Mouse (Mus musculus): ENCODE measurements around the gene Naa25. TPM values are rescaled to one million over a fixed set of nuclear protein-coding genes. Genes with fewer than 3 reads are reported as not detected.

The Naa25 gene
- polyA plus RNA-seq, 1 experiment from 2014 or later: 35.5 TPM

GRCm38 (mm10) chr5:121444870-121445269 lies 47.1 kb downstream of the Naa25 start:
- H3K9ac ChIP-seq (ENCODE audit: low read length): no peak overlapping the region
- ATAC-seq (replicated peaks; ENCODE audit: extremely low read depth, insufficient read depth, low FRiP score): no peak
- H3K36me3 ChIP-seq (ENCODE audit: control insufficient read depth, insufficient read depth): peaks cover 50% of the 10 kb centered on the region
- no peaks in the 10 kb centered on the region for H3K4me1 ChIP-seq (ENCODE audit: control insufficient read depth, insufficient read depth, low read length)
- H3K9me3 ChIP-seq (replicated peaks; ENCODE audit: control insufficient read depth, low read length): no peaks in the 10 kb centered on the region
- no peaks in the 10 kb centered on the region for H3K27me3 ChIP-seq (ENCODE audit: control insufficient read depth, insufficient read depth, low read length)
- H3K4me2 ChIP-seq (ENCODE audit: low read depth, low read length): no peak overlapping the region
- 81% methylated on average over 5 of the region's 5 CpGs for WGBS
- no peak overlapping the region for H3K4me3 ChIP-seq (ENCODE audit: low read length)
- no peak overlapping the region for H3K27ac ChIP-seq (ENCODE audit: low read length)

GRCm38 (mm10) chr5:121448450-121448849 lies 50.7 kb downstream of the Naa25 start:
- H3K4me3 ChIP-seq (ENCODE audit: low read length): no peak overlapping the region
- no peaks in the 10 kb centered on the region for H3K9me3 ChIP-seq (replicated peaks; ENCODE audit: control insufficient read depth, low read length)
- WGBS: 96% methylated on average over 3 of the region's 3 CpGs
- no peak overlapping the region for H3K9ac ChIP-seq (ENCODE audit: low read length)
- no peak overlapping the region for H3K4me2 ChIP-seq (ENCODE audit: low read depth, low read length)
- no peaks in the 10 kb centered on the region for H3K27me3 ChIP-seq (ENCODE audit: control insufficient read depth, insufficient read depth, low read length)
- peaks cover 35% of the 10 kb centered on the region for H3K36me3 ChIP-seq (ENCODE audit: control insufficient read depth, insufficient read depth)
- H3K4me1 ChIP-seq (ENCODE audit: control insufficient read depth, insufficient read depth, low read length): peaks cover 10% of the 10 kb centered on the region
- ATAC-seq (replicated peaks; ENCODE audit: extremely low read depth, insufficient read depth, low FRiP score): no peak
- no peak overlapping the region for H3K27ac ChIP-seq (ENCODE audit: low read length)

DNA sequence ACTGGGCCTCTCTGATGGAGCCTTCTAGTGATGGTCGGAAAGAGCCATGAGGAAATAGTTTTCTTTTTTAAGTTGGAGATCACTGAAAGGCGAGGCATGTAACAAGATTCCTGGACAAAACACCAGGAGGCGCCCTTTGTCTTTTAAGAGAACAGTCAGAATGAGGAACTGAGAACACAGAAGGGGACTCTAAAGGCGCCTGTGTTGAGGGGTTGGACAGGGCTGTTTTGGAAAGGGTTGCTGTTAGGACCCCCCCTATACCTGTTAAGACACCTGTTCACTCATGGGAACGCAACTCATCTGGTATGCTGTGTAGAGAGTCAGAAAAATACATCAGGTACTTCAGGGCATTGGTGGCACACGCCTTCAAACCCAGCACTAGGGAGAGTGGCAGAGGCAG lies 52.2 kb downstream of the Naa25 start:
- Histone ChIP-seq H3K4me3 (ENCODE audit: low read length) (no peak overlapping the region), H3K36me3 (ENCODE audit: control insufficient read depth, insufficient read depth) (peaks cover 24% of the 10 kb centered on the region), H3K9me3 (replicated peaks; ENCODE audit: control insufficient read depth, low read length) (no peaks in the 10 kb centered on the region), H3K27ac (ENCODE audit: low read length) (no peak overlapping the region), H3K4me2 (ENCODE audit: low read depth, low read length) (no peak overlapping the region), H3K9ac (ENCODE audit: low read length) (no peak overlapping the region), H3K27me3 (ENCODE audit: control insufficient read depth, insufficient read depth, low read length) (no peaks in the 10 kb centered on the region), H3K4me1 (ENCODE audit: control insufficient read depth, insufficient read depth, low read length) (peaks cover 24% of the 10 kb centered on the region)
- WGBS: 69% methylated on average over 6 of the region's 6 CpGs
- no peak for ATAC-seq (replicated peaks; ENCODE audit: extremely low read depth, insufficient read depth, low FRiP score)

GRCm38 (mm10) chr5:121450476-121450875 lies 52.7 kb downstream of the Naa25 start:
- Histone ChIP-seq H3K27ac (ENCODE audit: low read length) (no peak overlapping the region), H3K27me3 (ENCODE audit: control insufficient read depth, insufficient read depth, low read length) (no peaks in the 10 kb centered on the region), H3K4me1 (ENCODE audit: control insufficient read depth, insufficient read depth, low read length) (peaks cover 24% of the 10 kb centered on the region), H3K9ac (ENCODE audit: low read length) (no peak overlapping the region), H3K4me3 (ENCODE audit: low read length) (no peak overlapping the region), H3K9me3 (replicated peaks; ENCODE audit: control insufficient read depth, low read length) (no peaks in the 10 kb centered on the region), H3K4me2 (ENCODE audit: low read depth, low read length) (no peak overlapping the region), H3K36me3 (ENCODE audit: control insufficient read depth, insufficient read depth) (peaks cover 19% of the 10 kb centered on the region)
- WGBS: 83% methylated on average over 9 of the region's 9 CpGs
- ATAC-seq (replicated peaks; ENCODE audit: extremely low read depth, insufficient read depth, low FRiP score): no peak

- H3K4me1 ChIP-seq (ENCODE audit: control insufficient read depth, insufficient read depth, low read length): peaks cover 29% of the 10 kb centered on the region
- H3K27me3 ChIP-seq (ENCODE audit: control insufficient read depth, insufficient read depth, low read length): no peaks in the 10 kb centered on the region
- H3K9me3 ChIP-seq (replicated peaks; ENCODE audit: control insufficient read depth, low read length): no peaks in the 10 kb centered on the region
- no peak for ATAC-seq (replicated peaks; ENCODE audit: extremely low read depth, insufficient read depth, low FRiP score)
- 14% methylated on average over 8 of the region's 8 CpGs for WGBS
- no peak overlapping the region; the same call in 1 of the 2 replicates for H3K27ac ChIP-seq (ENCODE audit: low read length)
- H3K36me3 ChIP-seq (ENCODE audit: control insufficient read depth, insufficient read depth): peaks cover 17% of the 10 kb centered on the region
- peak overlapping the region; percentile 68 for H3K4me3 ChIP-seq (ENCODE audit: low read length)
- peak overlapping the region; percentile 74 for H3K4me2 ChIP-seq (ENCODE audit: low read depth, low read length)
- H3K9ac ChIP-seq (ENCODE audit: low read length): peak overlapping the region; percentile 84
These were observed 53.5 kb downstream of the Naa25 start for GRCm38 (mm10) chr5:121451203-121451602.

- Histone ChIP-seq H3K9me3 (replicated peaks; ENCODE audit: control insufficient read depth, low read length) (no peaks in the 10 kb centered on the region), H3K4me3 (ENCODE audit: low read length) (peak within 1 kb of the TSS; percentile 68), H3K27ac (ENCODE audit: low read length) (peak within 1 kb of the TSS; percentile 98), H3K4me1 (ENCODE audit: control insufficient read depth, insufficient read depth, low read length) (peaks cover 29% of the 10 kb centered on the region), H3K27me3 (ENCODE audit: control insufficient read depth, insufficient read depth, low read length) (no peaks in the 10 kb centered on the region), H3K4me2 (ENCODE audit: low read depth, low read length) (peak within 1 kb of the TSS; percentile 74), H3K36me3 (ENCODE audit: control insufficient read depth, insufficient read depth) (peaks cover 14% of the 10 kb centered on the region), H3K9ac (ENCODE audit: low read length) (peak within 1 kb of the TSS; percentile 96)
- no peak for ATAC-seq (replicated peaks; ENCODE audit: extremely low read depth, insufficient read depth, low FRiP score)
- WGBS: under 1% methylated on average over 17 of the region's 17 CpGs
These were observed 53.9 kb downstream of the Naa25 start, which contains the start of gene Tmem116 for GRCm38 (mm10) chr5:121451644-121452025. TSS of gene Tmem116 (plus strand) at chr5:121451893.

GRCm38 (mm10) chr5:121452026-121452869 lies 54.5 kb downstream of the Naa25 start, which contains the start of gene Erp29:
TSS of gene Erp29 (minus strand) at chr5:121452506.
- H3K27me3 ChIP-seq (ENCODE audit: control insufficient read depth, insufficient read depth, low read length): no peaks in the 10 kb centered on the region
- peak within 1 kb of the TSS; percentile 68 for H3K4me3 ChIP-seq (ENCODE audit: low read length)
- peak within 1 kb of the TSS; percentile 96 for H3K9ac ChIP-seq (ENCODE audit: low read length)
- H3K36me3 ChIP-seq (ENCODE audit: control insufficient read depth, insufficient read depth): peaks cover 10% of the 10 kb centered on the region
- no peaks in the 10 kb centered on the region for H3K9me3 ChIP-seq (replicated peaks; ENCODE audit: control insufficient read depth, low read length)
- under 1% methylated on average over 88 of the region's 97 CpGs for WGBS
- H3K4me2 ChIP-seq (ENCODE audit: low read depth, low read length): peak within 1 kb of the TSS; percentile 74
- H3K4me1 ChIP-seq (ENCODE audit: control insufficient read depth, insufficient read depth, low read length): peaks cover 29% of the 10 kb centered on the region
- ATAC-seq (replicated peaks; ENCODE audit: extremely low read depth, insufficient read depth, low FRiP score): peak; percentile 94
- peak within 1 kb of the TSS; percentile 98 for H3K27ac ChIP-seq (ENCODE audit: low read length)

DNA sequence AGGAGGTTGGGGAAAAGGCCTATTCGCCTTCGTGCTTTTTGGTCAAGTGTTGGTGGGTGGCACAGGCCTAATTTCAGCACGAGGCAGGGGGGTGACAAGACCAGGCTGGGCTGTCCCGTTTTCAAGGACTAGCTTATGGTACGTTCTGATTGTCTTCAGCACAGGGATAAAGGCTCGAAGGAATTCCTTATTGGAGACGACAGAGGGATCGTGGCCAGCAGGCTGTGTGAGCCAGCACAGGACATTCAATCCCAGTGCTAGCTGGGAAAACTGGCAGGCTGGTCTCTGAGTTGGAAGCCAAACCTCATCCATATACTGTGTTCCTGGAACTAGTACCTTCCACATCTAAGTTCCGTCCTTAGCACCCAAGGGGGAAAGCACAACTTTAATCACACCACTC lies 55.2 kb downstream of the Naa25 start:
- H3K9ac ChIP-seq (ENCODE audit: low read length): peak overlapping the region; percentile 96
- peak overlapping the region; percentile 98 for H3K27ac ChIP-seq (ENCODE audit: low read length)
- ATAC-seq (replicated peaks; ENCODE audit: extremely low read depth, insufficient read depth, low FRiP score): 0 out of 2 replicates have a peak, but pooled peaks have one; percentile 0
- peak overlapping the region; percentile 68 for H3K4me2 ChIP-seq (ENCODE audit: low read depth, low read length)
- H3K9me3 ChIP-seq (replicated peaks; ENCODE audit: control insufficient read depth, low read length): no peaks in the 10 kb centered on the region
- H3K36me3 ChIP-seq (ENCODE audit: control insufficient read depth, insufficient read depth): peaks cover 10% of the 10 kb centered on the region
- no peaks in the 10 kb centered on the region for H3K27me3 ChIP-seq (ENCODE audit: control insufficient read depth, insufficient read depth, low read length)
- peak overlapping the region; percentile 68 for H3K4me3 ChIP-seq (ENCODE audit: low read length)
- WGBS: 6% methylated on average over 9 of the region's 9 CpGs
- peaks cover 29% of the 10 kb centered on the region for H3K4me1 ChIP-seq (ENCODE audit: control insufficient read depth, insufficient read depth, low read length)

DNA sequence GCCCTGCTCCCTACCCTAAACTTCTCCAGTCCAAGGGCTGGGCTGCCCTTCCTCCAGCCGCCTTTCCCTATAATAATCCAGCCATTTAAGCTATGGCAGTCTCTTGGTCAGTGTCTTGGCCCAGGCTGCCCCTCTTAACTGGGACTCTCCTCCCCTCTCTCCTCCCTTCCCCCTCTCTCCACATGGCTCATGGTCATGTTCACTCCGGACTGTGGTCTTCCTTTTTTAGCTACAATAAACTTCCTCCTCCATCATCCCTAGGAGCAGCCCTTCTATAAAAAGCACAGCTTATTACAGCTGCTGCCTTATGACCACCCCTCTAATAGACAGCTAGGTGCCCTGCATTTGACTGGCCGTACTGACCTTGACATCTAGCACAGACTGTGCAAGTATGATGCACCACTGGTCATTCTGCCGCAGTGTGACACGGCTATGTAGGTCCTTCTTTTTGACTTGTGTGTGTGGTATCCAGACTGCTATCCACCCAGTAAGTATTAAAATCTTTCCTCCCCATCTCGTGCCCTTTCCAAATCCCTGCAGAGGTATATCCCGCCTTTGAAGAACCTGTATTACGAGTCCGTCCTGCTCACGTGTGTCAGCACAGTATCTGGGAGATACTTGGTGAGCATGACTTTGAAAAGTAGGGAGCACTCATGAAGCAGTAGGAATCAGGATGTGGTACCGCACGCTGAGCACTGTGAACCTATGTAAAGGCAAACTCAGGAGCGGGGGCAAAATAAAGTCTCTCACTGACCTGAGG lies 56.2 kb downstream of the Naa25 start:
- H3K4me3 ChIP-seq (ENCODE audit: low read length): no peak overlapping the region
- peaks cover 29% of the 10 kb centered on the region for H3K4me1 ChIP-seq (ENCODE audit: control insufficient read depth, insufficient read depth, low read length)
- no peaks in the 10 kb centered on the region for H3K27me3 ChIP-seq (ENCODE audit: control insufficient read depth, insufficient read depth, low read length)
- WGBS: 64% methylated on average over 13 of the region's 13 CpGs
- H3K9me3 ChIP-seq (replicated peaks; ENCODE audit: control insufficient read depth, low read length): no peaks in the 10 kb centered on the region
- peak; percentile 12 for ATAC-seq (replicated peaks; ENCODE audit: extremely low read depth, insufficient read depth, low FRiP score)
- H3K36me3 ChIP-seq (ENCODE audit: control insufficient read depth, insufficient read depth): peaks cover 2% of the 10 kb centered on the region
- peak overlapping the region; percentile 98 for H3K27ac ChIP-seq (ENCODE audit: low read length)
- peak overlapping the region; percentile 68 for H3K4me2 ChIP-seq (ENCODE audit: low read depth, low read length)
- H3K9ac ChIP-seq (ENCODE audit: low read length): peak overlapping the region; percentile 30

Data from heart, embryonic 16.5 days (tissue).